Mouse (Mus musculus): ENCODE measurements around the gene Rab1b. TPM values are rescaled to one million over a fixed set of nuclear protein-coding genes. Genes with fewer than 3 reads are reported as not detected.

The Rab1b gene
- polyA plus RNA-seq (2017; shearing (Covaris generic)), result 267 TPM

DNA sequence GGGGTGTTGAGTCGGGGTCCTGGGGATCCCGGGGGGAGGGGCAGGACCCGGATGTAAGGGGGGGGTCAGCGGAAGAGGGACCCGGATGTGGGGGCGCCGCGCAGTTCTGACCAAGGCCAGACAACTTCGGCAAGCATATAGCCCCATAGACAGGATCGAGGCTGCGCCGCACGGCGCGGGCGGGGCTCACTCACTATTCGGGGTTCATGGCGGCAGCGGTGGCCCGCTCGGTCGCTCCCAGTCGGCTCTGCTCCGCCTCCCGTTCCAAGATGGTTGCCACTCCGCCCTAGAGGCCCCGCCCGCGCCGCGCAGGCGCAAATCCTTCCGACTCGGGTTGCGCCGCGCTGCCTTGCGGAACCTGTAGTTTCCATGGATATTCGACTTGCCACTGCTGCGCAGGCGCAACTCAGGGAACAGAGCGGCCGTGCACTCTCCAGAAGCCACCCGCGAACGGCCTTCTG, at the start of gene Rab1b:
Gene Rab1b (minus strand): TSS at position 342 of the 461 bp plus-strand sequence.

DNA sequence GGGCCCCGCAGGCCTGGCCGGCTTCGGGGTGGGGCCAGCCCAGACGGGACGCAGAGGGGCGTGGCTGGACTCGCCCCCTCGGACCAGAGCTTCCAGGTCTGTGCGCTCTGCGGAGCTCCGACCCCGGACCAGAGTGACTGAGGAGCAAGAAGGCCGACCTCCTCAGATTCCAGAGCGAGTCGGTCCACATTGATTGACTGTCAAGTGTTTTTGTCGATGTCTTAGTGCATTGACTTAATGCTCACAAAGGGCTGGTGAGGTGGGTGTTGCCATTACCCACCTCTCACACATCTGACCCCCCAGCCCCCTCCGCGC, 11.5 kb upstream of the Rab1b start, which contains the start of gene Klc2:
Gene Klc2 (minus strand): TSS at position 177 of the 315 bp plus-strand sequence.

DNA sequence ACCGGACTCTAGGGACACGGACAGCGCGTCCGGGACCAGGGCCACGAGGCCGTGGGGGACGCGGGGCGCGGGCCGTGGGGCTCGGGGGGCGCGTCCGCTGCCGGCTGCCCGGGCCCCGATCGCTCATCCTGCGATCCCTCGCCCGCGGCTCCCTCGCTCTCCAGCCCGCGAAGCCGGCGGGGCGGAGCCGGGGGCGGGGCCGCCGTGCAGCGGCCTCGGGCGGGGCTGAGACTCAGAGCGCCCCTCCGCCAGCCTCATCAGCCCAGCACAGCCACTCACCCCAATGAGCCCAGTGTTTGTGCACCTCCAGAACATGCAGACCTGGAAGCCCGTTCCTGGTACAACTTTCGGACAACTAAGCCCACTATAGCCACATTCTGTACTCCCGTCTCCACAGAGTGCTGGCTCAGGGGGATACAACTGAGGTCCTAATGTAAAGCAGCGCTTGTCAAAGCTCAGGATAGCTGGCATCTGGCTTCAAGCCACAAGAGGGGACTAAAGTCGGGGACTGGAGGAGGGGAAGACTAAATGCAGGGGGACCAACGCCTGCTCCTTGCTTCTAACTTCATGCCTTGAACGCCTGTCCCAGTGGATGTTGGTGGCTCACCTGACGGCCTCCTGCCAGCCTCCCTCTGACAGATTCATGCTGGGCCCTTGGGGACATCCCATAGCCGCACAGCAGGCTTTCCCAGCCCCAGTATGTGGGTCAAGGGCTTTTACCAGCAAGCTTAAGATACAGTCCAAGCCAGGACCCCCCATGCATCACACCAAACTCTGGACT, 8.3 kb downstream of the Rab1b start, which contains the start of gene Cnih2:
Gene Cnih2 (minus strand): TSS at position 159 of the 781 bp plus-strand sequence.

DNA sequence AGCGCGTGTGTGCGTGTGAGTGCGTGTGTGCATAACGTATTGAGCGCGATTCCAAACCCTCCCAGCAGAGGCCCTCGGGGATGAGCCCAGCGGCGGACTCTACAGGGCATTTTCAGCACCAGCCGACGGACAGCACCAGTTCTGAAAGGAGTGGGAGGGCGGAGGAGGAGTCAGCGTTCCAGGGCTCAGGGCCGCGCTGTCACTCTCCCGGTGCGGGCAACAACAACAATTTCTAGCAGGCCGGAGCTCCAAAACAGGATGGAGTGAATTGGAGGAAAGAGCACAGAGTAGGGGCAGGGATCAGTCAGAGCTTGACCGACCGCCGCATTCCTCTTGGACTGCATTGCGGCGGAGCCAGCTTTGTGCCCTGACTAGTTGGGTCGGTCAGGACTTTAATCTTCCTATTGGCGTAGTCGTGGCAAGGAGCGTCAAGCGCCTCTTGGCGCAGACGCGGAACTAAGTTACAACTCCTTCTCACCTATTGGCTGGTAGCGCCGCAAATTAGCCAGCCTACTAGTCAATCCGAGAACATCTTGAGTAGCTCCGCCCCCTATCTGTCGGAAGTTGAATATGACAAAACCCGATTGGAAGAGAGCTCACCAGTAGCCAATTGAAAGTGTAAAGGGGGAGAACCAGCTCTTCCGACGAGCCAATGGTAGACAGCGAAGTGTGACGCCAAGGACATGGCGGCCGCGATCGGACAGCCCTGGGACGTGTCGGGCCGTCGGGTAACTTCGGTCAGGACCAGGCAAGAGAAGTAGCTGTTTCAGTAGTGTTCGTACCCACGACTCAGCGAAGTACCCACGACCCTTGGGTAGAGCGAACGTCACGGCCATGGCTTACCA, 18.8 kb downstream of the Rab1b start, which contains the start of gene Yif1a:
Gene Yif1a (plus strand): TSS at position 655 of the 845 bp plus-strand sequence.

DNA sequence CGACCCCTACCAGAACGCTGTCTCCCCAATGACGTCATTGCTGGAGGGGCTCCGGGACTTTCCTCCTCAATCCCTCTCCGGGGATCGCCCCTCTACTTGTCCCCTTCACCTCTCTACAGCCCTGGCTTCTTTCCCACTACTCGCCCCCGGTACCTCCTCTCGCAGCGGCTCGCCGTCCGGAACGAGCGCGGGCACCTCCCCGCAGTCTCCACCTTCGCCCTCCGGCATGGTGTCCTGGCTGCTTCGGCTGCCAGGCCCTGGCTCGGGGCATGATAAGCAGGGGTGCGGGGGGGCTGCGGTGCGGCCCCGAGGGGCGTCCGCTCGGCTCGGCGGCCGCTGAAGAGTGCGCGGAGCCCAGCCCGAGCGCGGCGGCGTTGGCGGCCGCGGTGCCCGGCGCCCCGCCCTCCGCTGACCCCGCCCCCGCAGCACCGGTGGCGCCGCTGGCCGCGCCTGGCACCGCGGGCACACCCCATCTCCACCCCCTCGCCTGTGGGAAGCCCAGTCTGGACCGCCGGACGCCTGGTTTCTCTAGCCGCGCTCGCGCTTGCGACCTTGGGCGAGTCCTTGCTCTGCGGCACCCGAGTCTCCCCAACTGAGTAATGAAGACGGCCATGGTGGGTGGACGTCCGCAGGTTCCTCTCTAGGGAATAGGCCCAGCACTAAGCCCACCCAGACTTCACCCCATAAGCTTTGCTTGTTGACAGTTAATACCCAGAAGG, 21.6 kb downstream of the Rab1b start, which contains the start of gene Tmem151a:
Gene Tmem151a (minus strand): TSS at position 387 of the 719 bp plus-strand sequence.

DNA sequence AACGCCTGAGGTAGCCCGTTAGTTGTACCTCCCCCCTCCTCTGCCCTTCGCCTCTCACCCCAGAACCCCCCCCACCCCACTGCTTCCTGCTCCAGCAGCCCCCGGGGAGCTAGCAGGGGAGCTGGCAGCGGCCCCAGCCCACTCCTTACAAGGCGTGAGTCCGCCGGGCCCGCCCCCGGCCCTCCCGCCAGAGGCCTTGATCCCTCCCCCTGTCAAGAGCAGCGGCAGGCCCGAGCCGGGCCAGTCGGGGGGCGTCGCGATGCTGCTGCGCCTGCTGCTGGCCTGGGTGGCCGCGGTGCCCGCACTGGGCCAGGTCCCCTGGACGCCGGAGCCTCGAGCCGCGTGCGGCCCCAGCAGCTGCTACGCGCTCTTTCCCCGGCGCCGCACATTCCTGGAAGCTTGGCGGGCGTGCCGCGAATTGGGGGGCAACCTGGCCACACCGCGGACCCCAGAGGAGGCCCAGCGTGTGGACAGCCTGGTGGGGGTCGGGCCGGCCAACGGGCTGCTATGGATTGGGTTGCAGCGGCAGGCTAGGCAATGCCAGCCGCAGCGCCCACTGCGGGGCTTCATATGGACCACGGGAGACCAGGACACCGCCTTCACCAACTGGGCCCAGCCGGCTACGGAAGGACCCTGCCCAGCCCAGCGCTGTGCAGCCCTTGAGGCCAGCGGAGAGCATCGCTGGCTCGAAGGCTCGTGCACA, 38.9 kb downstream of the Rab1b start, which contains the start of gene Cd248:
Gene Cd248 (plus strand): TSS at position 212 of the 703 bp plus-strand sequence.

DNA sequence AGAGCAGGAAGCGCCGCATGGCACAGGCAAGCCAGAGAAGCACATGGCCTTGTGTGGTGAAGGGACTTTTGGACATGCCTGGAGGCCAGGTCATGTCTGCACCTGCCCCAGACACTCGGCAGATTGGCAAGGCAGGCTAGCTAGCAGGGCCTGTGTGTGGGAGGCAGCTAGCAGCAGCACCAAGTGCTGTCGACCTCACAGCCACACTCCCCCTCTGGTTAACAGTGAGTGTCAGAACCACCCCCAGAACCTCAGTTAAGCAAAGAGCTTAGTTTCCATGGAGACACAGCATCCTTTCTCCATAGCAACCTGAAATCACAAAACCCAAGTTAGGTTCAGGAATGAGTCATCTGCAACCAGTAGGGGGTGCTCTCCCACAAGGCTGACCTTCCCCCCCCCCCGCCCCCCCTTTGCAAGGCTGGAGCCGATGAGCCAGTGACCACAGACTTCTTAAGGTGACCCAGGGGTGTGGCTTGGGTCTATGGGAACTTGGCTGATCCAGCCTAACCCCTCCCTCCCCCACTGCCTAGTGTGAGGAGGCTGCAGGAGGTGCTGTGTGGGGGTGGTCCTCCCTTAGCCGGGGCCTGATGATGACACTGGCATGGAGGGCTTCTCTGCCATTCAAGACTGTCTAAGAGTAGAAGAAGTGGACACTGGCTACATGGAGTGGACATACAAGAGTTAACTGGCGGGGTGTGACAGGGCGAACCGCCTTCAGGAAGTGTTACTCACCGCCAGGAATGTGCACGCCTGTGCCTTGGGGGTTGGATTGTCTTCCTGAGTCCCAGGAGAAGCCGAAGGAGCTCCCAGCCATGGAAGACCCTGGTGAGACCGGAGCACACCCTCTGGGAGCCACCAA, 56.6 kb downstream of the Rab1b start, which contains the start of gene Rin1:
Gene Rin1 (plus strand): TSS at position 435 of the 859 bp plus-strand sequence.

Other genes with a start within 250 kb of the Rab1b start
- gene Actn3, start 229.2 kb downstream of the Rab1b start, polyA plus RNA-seq (2017; shearing (Covaris generic)), result 0.12 TPM
- 5.9 TPM for gene Zdhhc24, start 228.4 kb downstream of the Rab1b start, polyA plus RNA-seq (2017; shearing (Covaris generic))
- gene Bbs1, start 200.4 kb downstream of the Rab1b start, polyA plus RNA-seq (2017; shearing (Covaris generic)), result 0.76 TPM
- gene Dpp3, start 178.8 kb downstream of the Rab1b start, polyA plus RNA-seq (2017; shearing (Covaris generic)), result 136 TPM
- gene Peli3, start 163.9 kb downstream of the Rab1b start, polyA plus RNA-seq (2017; shearing (Covaris generic)), result 0.53 TPM
- 80.2 TPM for gene Mrpl11, start 144.9 kb downstream of the Rab1b start, polyA plus RNA-seq (2017; shearing (Covaris generic))
- gene Npas4, start 116.8 kb downstream of the Rab1b start, polyA plus RNA-seq (2017; shearing (Covaris generic)), result 1.1 TPM
- 2.7 TPM for gene Slc29a2, start 83.2 kb downstream of the Rab1b start, polyA plus RNA-seq (2017; shearing (Covaris generic))
- 17.2 TPM for gene B4gat1, start 68.2 kb downstream of the Rab1b start, polyA plus RNA-seq (2017; shearing (Covaris generic))
- 1.9 TPM for gene AC124502.3, start 68.2 kb downstream of the Rab1b start, polyA plus RNA-seq (2017; shearing (Covaris generic))
- 109 TPM for gene Brms1, start 65.7 kb downstream of the Rab1b start, polyA plus RNA-seq (2017; shearing (Covaris generic))
- 0.30 TPM for gene Rin1, start 56.6 kb downstream of the Rab1b start, polyA plus RNA-seq (2017; shearing (Covaris generic))
- not detected for gene Cd248, start 39.0 kb downstream of the Rab1b start, polyA plus RNA-seq (2017; shearing (Covaris generic))
- gene Tmem151a, start 21.5 kb downstream of the Rab1b start, polyA plus RNA-seq (2017; shearing (Covaris generic)), result not detected
- gene Yif1a, start 18.5 kb downstream of the Rab1b start, polyA plus RNA-seq (2017; shearing (Covaris generic)), result 86.1 TPM
- gene Cnih2, start 8.6 kb downstream of the Rab1b start, polyA plus RNA-seq (2017; shearing (Covaris generic)), result 1.5 TPM
- gene Klc2, start 11.5 kb upstream of the Rab1b start, polyA plus RNA-seq (2017; shearing (Covaris generic)), result 5.4 TPM
- 15.1 TPM for gene Pacs1, start 166.0 kb upstream of the Rab1b start, polyA plus RNA-seq (2017; shearing (Covaris generic))
- gene Sf3b2, start 188.4 kb upstream of the Rab1b start, polyA plus RNA-seq (2017; shearing (Covaris generic)), result 449 TPM
- not detected for gene Gal3st3, start 191.3 kb upstream of the Rab1b start, polyA plus RNA-seq (2017; shearing (Covaris generic))
- not detected for gene Catsper1, start 228.7 kb upstream of the Rab1b start, polyA plus RNA-seq (2017; shearing (Covaris generic))
- 1.4 TPM for gene Cst6, start 242.5 kb upstream of the Rab1b start, polyA plus RNA-seq (2017; shearing (Covaris generic))